Mouse (Mus musculus): ENCODE measurements at regions not wholly inside any gene's neighbourhood (a gene's known extent, or its start where the extent isn't known, plus 50 kb on each side); places are given as distances from the start of the nearest gene placed in this dataset.

- no peak for ATAC-seq (ENCODE audit: low read depth)
- Histone ChIP-seq H3K27me3 (no peaks in the 10 kb centered on the region), H3K9ac (no peak overlapping the region), H3K4me1 (replicated peaks) (no peaks in the 10 kb centered on the region), H3K4me3 (no peak overlapping the region), H3K27ac (replicated peaks) (no peak overlapping the region), H3K4me2 (no peak overlapping the region), H3K36me3 (no peaks in the 10 kb centered on the region), H3K9me3 (no peaks in the 10 kb centered on the region)
- 87% methylated on average over 3 of the region's 3 CpGs for WGBS
Observed at GRCm38 (mm10) chr1:4703316-4703715, 104.4 kb upstream of the Gm37988 start.

GRCm38 (mm10) chr1:4706171-4706570, 101.5 kb upstream of the Gm37988 start:
- no peak overlapping the region for H3K4me3 ChIP-seq
- H3K4me1 ChIP-seq (replicated peaks) = no peaks in the 10 kb centered on the region
- no peak for ATAC-seq (ENCODE audit: low read depth)
- H3K4me2 ChIP-seq = no peak overlapping the region
- H3K36me3 ChIP-seq = no peaks in the 10 kb centered on the region
- H3K9ac ChIP-seq = no peak overlapping the region
- H3K9me3 ChIP-seq = no peaks in the 10 kb centered on the region
- 81% methylated on average over 6 of the region's 6 CpGs for WGBS
- H3K27ac ChIP-seq (replicated peaks) = no peak overlapping the region
- H3K27me3 ChIP-seq = no peaks in the 10 kb centered on the region

- H3K36me3 ChIP-seq = no peaks in the 10 kb centered on the region
- H3K4me3 ChIP-seq = no peak overlapping the region
- H3K4me2 ChIP-seq = no peak overlapping the region
- no peaks in the 10 kb centered on the region for H3K4me1 ChIP-seq (replicated peaks)
- no peak overlapping the region for H3K9ac ChIP-seq
- 89% methylated on average over 10 of the region's 10 CpGs for WGBS
- H3K27ac ChIP-seq (replicated peaks) = no peak overlapping the region
- no peaks in the 10 kb centered on the region for H3K27me3 ChIP-seq
- no peaks in the 10 kb centered on the region for H3K9me3 ChIP-seq
- ATAC-seq (ENCODE audit: low read depth) = no peak
Observed at GRCm38 (mm10) chr1:4722333-4722931, 85.3 kb upstream of the Gm37988 start.

Data from neural tube, embryonic 13.5 days (tissue).